Mouse (Mus musculus) heart, postnatal 0 days (tissue): Measurements from ENCODE around the gene Tpbpa. TPM values are rescaled to one million over a fixed set of nuclear protein-coding genes. Genes with fewer than 3 reads are reported as not detected.
"Not testable (repeated sequence)": the region's sequence is repeated elsewhere in the genome, so short reads cannot be mapped to it uniquely, and the experiment has no call there.

Source experiments
- ATAC-seq: fragments of 200-750 bp; cut with Nextera tagmentation; 2 replicates; pipeline ENCODE4 v1.8.0; 2017; ENCODE audit warnings: low read depth, moderate number of reproducible peaks, moderate library complexity; ENCODE audit not compliant: insufficient read depth
- DNase-seq: peaks from one replicate; pipeline ENCODE4 v3.0.0-alpha.2; 2016; ENCODE audit warnings: low spot score
- H3K27ac ChIP-seq: fragments of 300-500 bp; sonication (generic); 2 replicates; pipeline ENCODE4 v1.5.1; 2014; ENCODE audit warnings: low read depth, mild to moderate bottlenecking
- H3K27me3 ChIP-seq: fragments of 300-500 bp; sonication (generic); 2 replicates; pipeline ENCODE4 v1.6.1; 2014; ENCODE audit warnings: low read length, mixed read lengths; ENCODE audit not compliant: control insufficient read depth, insufficient read depth
- H3K36me3 ChIP-seq: fragments of 300-500 bp; sonication (generic); replicated peaks from 2 replicates; pipeline ENCODE4 v1.6.1; 2014; ENCODE audit warnings: low read length, mixed read lengths; ENCODE audit not compliant: control insufficient read depth, insufficient read depth
- H3K4me1 ChIP-seq: fragments of 300-500 bp; sonication (generic); 2 replicates; pipeline ENCODE4 v1.6.1; 2014; ENCODE audit warnings: antibody characterized with exemption; ENCODE audit not compliant: control insufficient read depth, insufficient read depth
- H3K4me2 ChIP-seq: fragments of 300-500 bp; sonication (generic); 2 replicates; pipeline ENCODE4 v1.6.1; 2014; ENCODE audit warnings: low read depth, mild to moderate bottlenecking, low read length, moderate library complexity
- H3K4me3 ChIP-seq: fragments of 300-500 bp; sonication (generic); 2 replicates; pipeline ENCODE4 v1.5.1; 2014; ENCODE audit warnings: low read depth, low read length
- H3K9ac ChIP-seq: fragments of 300-500 bp; sonication (generic); replicated peaks from 2 replicates; pipeline ENCODE4 v1.6.1; 2014; ENCODE audit warnings: low read depth, low read length, mixed read lengths
- H3K9me3 ChIP-seq: fragments of 300-500 bp; sonication (generic); replicated peaks from 2 replicates; pipeline ENCODE4 v1.6.1; 2016; ENCODE audit warnings: low read length; ENCODE audit not compliant: control insufficient read depth
- CTCF ChIP-seq: IDR thresholded peaks from 2 replicates; pipeline ENCODE4 v1.5.1; 2016; ENCODE audit warnings: antibody characterized with exemption, control low read depth, low read depth
- EP300 ChIP-seq: IDR thresholded peaks from 2 replicates; pipeline ENCODE4 v1.6.1; 2016; ENCODE audit warnings: antibody characterized with exemption, low read depth
- WGBS: fragments of 180-500 bp; shearing (Covaris S2); extraction: QIAGEN DNeasy Blood & Tissue Kit; methylation state at CpG from one replicate; pipeline ENCODE4 v1.1.7; 2014; 5-methylcytosine and 5-hydroxymethylcytosine counted together
- polyA plus RNA-seq: library from polyadenylated mRNA; unstranded; fragments of >200 nt; fragmentation: Nextera tagmentation; extraction: Ambion mirVana; gene quantifications from 2 replicates; pipeline ENCODE4 v1.2.1, GENCODE M21; 2015
- total RNA-seq: library from RNA; depleted of rRNA; stranded (reverse); fragments of >200 nt; gene quantifications from 2 replicates; pipeline ENCODE4 v1.2.3, GENCODE M21; 2014; ENCODE audit warnings: low replicate concordance; rRNA removed

Tpbpa gene
- total and polyA plus RNA-seq, 2 experiments from 2014 or later = not detected

- 0 out of 2 replicates have a peak, but pooled peaks cover 3% of the 10 kb centered on the region for H3K9me3 ChIP-seq
- DNase-seq = peak; percentile 76
- TF ChIP-seq CTCF = no peak
- TF ChIP-seq EP300 = peak; percentile 97
- 42% methylated on average over 3 of the region's 3 CpGs for WGBS
- no peaks in the 10 kb centered on the region for H3K27me3 ChIP-seq
- no peaks in the 10 kb centered on the region for H3K4me1 ChIP-seq
- H3K36me3 ChIP-seq = no peaks in the 10 kb centered on the region
- no peak within 1 kb of the TSS for H3K9ac ChIP-seq
- H3K4me2 ChIP-seq = no peak within 1 kb of the TSS
- no peak within 1 kb of the TSS for H3K4me3 ChIP-seq
- H3K27ac ChIP-seq = peak within 1 kb of the TSS; percentile 63
- ATAC-seq = peak; percentile 96
Observed at GRCm38 (mm10) chr13:60897328-60897727, 44.5 kb downstream of the Tpbpa start, which contains the start of gene Ctla2b. TSS of gene Ctla2b (minus strand) at chr13:60897447.

DNA sequence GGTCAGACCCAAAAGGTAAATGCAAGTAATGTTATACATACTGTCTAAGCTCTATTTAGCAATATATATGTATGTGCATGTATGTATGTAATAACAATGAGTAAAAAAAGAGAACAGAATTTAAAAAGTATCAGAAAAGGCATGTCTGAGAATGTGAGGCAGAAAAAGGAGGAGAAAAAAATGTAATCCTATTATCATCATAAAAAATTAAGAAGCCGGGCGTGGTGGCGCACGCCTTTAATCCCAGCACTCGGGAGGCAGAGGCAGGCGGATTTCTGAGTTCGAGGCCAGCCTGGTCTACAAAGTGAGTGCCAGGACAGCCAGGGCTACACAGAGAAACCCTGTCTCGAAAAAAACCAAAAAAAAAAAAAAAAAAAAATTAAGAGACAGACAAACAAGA lies 45.0 kb downstream of the Tpbpa start, which contains the start of gene Gm49392:
Gene Gm49392, minus strand, starts transcription at position 101 of the 400 bp plus-strand sequence.
- 82% methylated on average over 8 of the region's 8 CpGs for WGBS
- H3K9ac ChIP-seq, H3K4me3 ChIP-seq, ATAC-seq, H3K36me3 ChIP-seq, DNase-seq, H3K9me3 ChIP-seq, H3K4me2 ChIP-seq, H3K4me1 ChIP-seq, H3K27me3 ChIP-seq: not testable (repeated sequence)
- peak within 1 kb of the TSS; percentile 63 for H3K27ac ChIP-seq

DNA sequence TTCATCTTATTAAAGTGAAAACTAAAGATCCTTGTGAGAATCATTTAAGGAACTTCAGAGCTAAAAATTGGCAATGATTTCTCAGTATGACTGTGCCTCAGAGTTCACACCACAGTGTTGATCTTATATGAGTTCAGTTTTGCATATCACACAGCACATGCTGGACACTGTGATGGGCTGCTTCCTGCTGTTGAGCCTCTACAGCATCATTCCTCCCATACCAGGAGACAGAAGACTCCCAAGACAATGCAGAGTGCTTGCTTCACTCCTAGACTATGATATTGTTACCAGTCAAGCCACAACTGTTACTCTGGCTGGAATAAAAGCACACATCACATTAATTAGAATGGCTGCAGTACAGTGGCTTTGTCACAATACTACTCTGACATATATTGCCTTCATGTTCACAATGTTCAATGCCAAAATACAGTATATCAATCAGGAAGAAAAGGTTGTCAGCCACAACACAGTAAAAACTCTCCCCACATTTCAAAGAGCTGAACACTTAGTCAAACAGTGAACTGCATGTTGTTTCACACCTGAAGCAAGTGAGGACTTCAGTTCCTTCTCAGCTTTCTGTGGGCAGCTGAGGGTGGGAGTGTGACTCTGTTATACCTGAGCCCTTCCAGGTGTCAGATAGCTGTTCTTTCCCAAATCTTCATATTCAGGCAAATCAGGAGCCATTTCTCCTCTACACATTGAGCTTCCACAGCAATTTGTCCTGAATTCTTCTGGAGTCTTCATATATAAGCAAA lies 46.2 kb downstream of the Tpbpa start:
- H3K9me3 ChIP-seq = 0 out of 2 replicates have a peak, but pooled peaks cover 3% of the 10 kb centered on the region
- ATAC-seq (no peak), DNase-seq (no peak)
- H3K4me3 ChIP-seq = no peak overlapping the region
- no peaks in the 10 kb centered on the region for H3K36me3 ChIP-seq
- no peaks in the 10 kb centered on the region for H3K4me1 ChIP-seq
- no peaks in the 10 kb centered on the region for H3K27me3 ChIP-seq
- no peak overlapping the region for H3K9ac ChIP-seq
- TF ChIP-seq CTCF (no peak), EP300 (no peak)
- no peak overlapping the region for H3K27ac ChIP-seq
- no peak overlapping the region for H3K4me2 ChIP-seq

GRCm38 (mm10) chr13:60892301-60892700 lies 49.5 kb downstream of the Tpbpa start:
- no peaks in the 10 kb centered on the region for H3K27me3 ChIP-seq
- H3K4me2 ChIP-seq = no peak overlapping the region
- TF ChIP-seq CTCF (no peak), EP300 (no peak)
- H3K9ac ChIP-seq = no peak overlapping the region
- no peak overlapping the region for H3K4me3 ChIP-seq
- 0 out of 2 replicates have a peak, but pooled peaks cover 3% of the 10 kb centered on the region for H3K9me3 ChIP-seq
- no peak for ATAC-seq
- H3K27ac ChIP-seq = no peak overlapping the region
- DNase-seq = no peak
- no peaks in the 10 kb centered on the region for H3K4me1 ChIP-seq
- 70% methylated on average over 1 of the region's 1 CpGs for WGBS
- H3K36me3 ChIP-seq = no peaks in the 10 kb centered on the region

Other genes starting within 250 kb of the Tpbpa start
- not detected in 2 replicates for gene BC051665, start 155.6 kb downstream of the Tpbpa start, total RNA-seq
- gene BC051665, start 155.6 kb downstream of the Tpbpa start, polyA plus RNA-seq = not detected in 2 replicates
- not detected in 2 replicates for gene Ctsll3, start 139.1 kb downstream of the Tpbpa start, total RNA-seq
- not detected in 2 replicates for gene Ctsll3, start 139.1 kb downstream of the Tpbpa start, polyA plus RNA-seq
- 0.08 TPM in 1 of 2 replicates, not detected in the other for gene 4930486L24Rik, start 77.5 kb downstream of the Tpbpa start, total RNA-seq
- not detected in 2 replicates for gene 4930486L24Rik, start 77.5 kb downstream of the Tpbpa start, polyA plus RNA-seq
- gene Gm49392, start 45.1 kb downstream of the Tpbpa start, total RNA-seq = not detected in 2 replicates
- 0.64 and 0.69 TPM in 2 replicates for gene Gm49392, start 45.1 kb downstream of the Tpbpa start, polyA plus RNA-seq
- gene Ctla2b, start 44.5 kb downstream of the Tpbpa start, total RNA-seq = 1.1 and 3.7 TPM in 2 replicates
- 4.5 and 6.6 TPM in 2 replicates for gene Ctla2b, start 44.5 kb downstream of the Tpbpa start, polyA plus RNA-seq
- not detected in 2 replicates for gene Tpbpb, start 37.1 kb downstream of the Tpbpa start, total RNA-seq
- gene Tpbpb, start 37.1 kb downstream of the Tpbpa start, polyA plus RNA-seq = not detected in 2 replicates
- not detected in 2 replicates for gene Gm49393, start 6.4 kb downstream of the Tpbpa start, total RNA-seq
- 0.56 TPM in 1 of 2 replicates, not detected in the other for gene Gm49393, start 6.4 kb downstream of the Tpbpa start, polyA plus RNA-seq
- gene Gm49391, start 5.4 kb downstream of the Tpbpa start, total RNA-seq = 1.1 and 9.0 TPM in 2 replicates
- gene Gm49391, start 5.4 kb downstream of the Tpbpa start, polyA plus RNA-seq = 4.1 and 4.6 TPM in 2 replicates
- 12.0 and 32.0 TPM in 2 replicates for gene Ctla2a, start 5.4 kb downstream of the Tpbpa start, total RNA-seq
- 103 and 110 TPM in 2 replicates for gene Ctla2a, start 5.4 kb downstream of the Tpbpa start, polyA plus RNA-seq
- gene Ctsj, start 64.0 kb upstream of the Tpbpa start, total RNA-seq = not detected in 2 replicates
- gene Ctsj, start 64.0 kb upstream of the Tpbpa start, polyA plus RNA-seq = not detected in 2 replicates
- not detected in 2 replicates for gene Ctsq, start 98.6 kb upstream of the Tpbpa start, total RNA-seq
- gene Ctsq, start 98.6 kb upstream of the Tpbpa start, polyA plus RNA-seq = not detected in 2 replicates
- gene Ctsr, start 222.3 kb upstream of the Tpbpa start, total RNA-seq = not detected in 2 replicates
- not detected in 2 replicates for gene Ctsr, start 222.3 kb upstream of the Tpbpa start, polyA plus RNA-seq